Mouse (Mus musculus) duodenum, adult 2 months (tissue): ENCODE data around the gene Nxn. TPM values are rescaled to one million over a fixed set of nuclear protein-coding genes. Genes with fewer than 3 reads are reported as not detected.

ENCODE experiments used
- polyA plus RNA-seq: library from polyadenylated mRNA; depleted of rRNA; stranded (reverse); fragments of >200 nt; gene quantifications from 2 replicates; pipeline ENCODE4 v1.2.3, GENCODE M21; 2012; ENCODE audit warnings: low replicate concordance; rRNA removed

The Nxn gene
- polyA plus RNA-seq = 6.9 and 8.3 TPM in 2 replicates

GRCm38 (mm10) chr11:76398798-76399586 lies at the start of gene Nxn:
Gene Nxn (minus strand): TSS chr11:76399140.

GRCm38 (mm10) chr11:76406702-76407583 lies 8.0 kb upstream of the Nxn start, which contains the start of gene Timm22:
Gene Timm22 (plus strand): TSS chr11:76406952.

GRCm38 (mm10) chr11:76242901-76243810 lies 155.8 kb downstream of the Nxn start, which contains the start of the genes Mrm3 and Glod4:
Gene Mrm3 (plus strand): TSS chr11:76243715.
Gene Glod4 (minus strand): TSS chr11:76243725.

GRCm38 (mm10) chr11:76217390-76217800 lies 181.5 kb downstream of the Nxn start, which contains the start of the genes Dbil5 and Gemin4:
Gene Dbil5 (plus strand): TSS chr11:76217608.
Gene Gemin4 (minus strand): TSS chr11:76217664.

Other genes with a start within 250 kb of the Nxn start
- 17.3 and 19.3 TPM in 2 replicates for gene Vps53, start 219.5 kb downstream of the Nxn start, polyA plus RNA-seq
- 6.0 and 14.5 TPM in 2 replicates for gene Fam57a, start 219.5 kb downstream of the Nxn start, polyA plus RNA-seq
- 0.20 TPM in 1 of 2 replicates, not detected in the other for gene Dbil5, start 181.5 kb downstream of the Nxn start, polyA plus RNA-seq
- 2.0 and 2.6 TPM in 2 replicates for gene Gemin4, start 181.5 kb downstream of the Nxn start, polyA plus RNA-seq
- 2.5 and 3.8 TPM in 2 replicates for gene Mrm3, start 155.4 kb downstream of the Nxn start, polyA plus RNA-seq
- gene Glod4, start 155.4 kb downstream of the Nxn start, polyA plus RNA-seq = 0.85 and 1.0 TPM in 2 replicates
- gene Timm22, start 7.8 kb upstream of the Nxn start, polyA plus RNA-seq = 5.5 and 6.5 TPM in 2 replicates
- gene Abr, start 223.2 kb upstream of the Nxn start, polyA plus RNA-seq = 94.7 and 118 TPM in 2 replicates